Mouse (Mus musculus) lung, adult 2 months (tissue): Measurements from ENCODE around the gene Zwint.

ENCODE experiments used
- CTCF ChIP-seq: fragments of 200-500 bp; IDR thresholded peaks from 2 replicates; pipeline ENCODE4 v1.5.1; 2011; ENCODE audit warnings: mild to moderate bottlenecking, low read length, control low read depth; ENCODE audit not compliant: insufficient read depth
- POLR2A ChIP-seq: fragments of 200-500 bp; IDR thresholded peaks from 2 replicates; pipeline ENCODE4 v1.6.1; 2011; ENCODE audit warnings: low read depth, mild to moderate bottlenecking, control low read depth, low read length, borderline replicate concordance; ENCODE audit errors: extremely low read depth

DNA sequence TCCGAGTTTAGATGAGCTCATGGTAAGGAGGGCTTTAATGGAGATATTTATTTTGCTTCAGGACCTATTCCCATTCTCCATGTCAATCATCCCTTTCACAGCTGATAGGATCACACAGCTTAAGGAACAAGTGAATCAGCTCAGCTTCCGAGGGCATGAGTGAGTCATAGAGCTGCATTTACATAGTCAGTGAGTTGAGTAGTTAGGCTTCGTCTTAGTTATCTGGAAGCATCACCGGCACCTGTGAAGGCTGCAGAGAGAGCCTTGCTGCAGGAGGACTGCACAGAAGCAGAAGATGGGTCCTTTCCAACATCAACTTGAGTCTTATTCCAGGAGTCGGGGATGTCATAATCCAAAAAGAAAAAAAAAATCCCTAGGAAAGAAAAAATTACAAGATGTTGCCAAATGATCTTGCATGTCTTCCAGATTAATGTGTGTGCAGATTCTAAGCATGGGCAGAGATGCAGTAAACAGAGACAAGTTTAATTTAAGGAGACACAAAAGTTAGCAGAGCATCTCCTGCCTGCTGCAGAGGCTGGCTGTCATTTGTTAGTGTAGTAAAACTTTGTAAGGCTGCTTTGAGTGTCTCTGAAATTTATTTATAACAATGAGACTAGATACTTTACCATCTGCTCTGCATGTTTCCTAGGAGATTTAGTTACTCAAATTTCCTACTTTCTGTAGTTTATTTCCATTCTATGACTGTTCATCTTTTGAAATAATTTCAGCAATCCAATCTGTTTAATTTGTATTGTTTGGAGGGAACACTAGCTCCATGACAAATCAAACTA lies 41.3 kb upstream of the Zwint start:
- TF ChIP-seq CTCF = no peak
- TF ChIP-seq POLR2A = no peak
